Mouse (Mus musculus): ENCODE measurements around the gene 1700030J22Rik. TPM values are rescaled to one million over a fixed set of nuclear protein-coding genes. Genes with fewer than 3 reads are reported as not detected.

1700030J22Rik gene
- polyA plus RNA-seq, 2 experiments from 2014 or later: not detected

Other genes with a start within 250 kb of the 1700030J22Rik start
- 10 to 100 TPM; 12.0 to 14.9 TPM for gene Cdyl2, start 246.0 kb downstream of the 1700030J22Rik start, polyA plus RNA-seq (2017; shearing (Covaris generic))
- 10 to 100 TPM; 34.8 to 43.4 TPM for gene Cmc2, start 57.5 kb downstream of the 1700030J22Rik start, polyA plus RNA-seq (2017; shearing (Covaris generic))
- gene Cenpn, start 57.2 kb downstream of the 1700030J22Rik start, polyA plus RNA-seq (2017; shearing (Covaris generic)): 1 to 10 TPM; 7.4 to 8.5 TPM
- gene Atmin, start 35.6 kb downstream of the 1700030J22Rik start, polyA plus RNA-seq (2017; shearing (Covaris generic)): 1 to 10 TPM; 7.0 to 9.0 TPM
- 10 to 100 TPM; 30.8 to 37.3 TPM for gene Gcsh, start 14.6 kb upstream of the 1700030J22Rik start, polyA plus RNA-seq (2017; shearing (Covaris generic))
- gene Pkd1l2, start 103.5 kb upstream of the 1700030J22Rik start, polyA plus RNA-seq (2017; shearing (Covaris generic)): under 1 TPM; 0.31 to 0.74 TPM
- not detected for gene Bco1, start 116.9 kb upstream of the 1700030J22Rik start, polyA plus RNA-seq (2017; shearing (Covaris generic))
- gene Gan, start 179.2 kb upstream of the 1700030J22Rik start, polyA plus RNA-seq (2017; shearing (Covaris generic)): 1 to 10 TPM; 2.1 to 2.2 TPM